Mouse (Mus musculus) layer of hippocampus, adult 2 months (tissue): ENCODE results near the gene Zfp414. TPM values are rescaled to one million over a fixed set of nuclear protein-coding genes. Genes with fewer than 3 reads are reported as not detected.
"Not testable (repeated sequence)": the region's sequence is repeated elsewhere in the genome, so short reads cannot be mapped to it uniquely, and the experiment has no call there.

ENCODE experiments used
- DNase-seq, 2 experiments: peaks; one replicate each; pipeline ENCODE4 v3.0.0; 2022; ENCODE audit warnings: low spot score in 2 of 2
- H3K27ac ChIP-seq: fragments of 200-600 bp; 2 replicates; pipeline ENCODE4 v1.8.1; 2022
- H3K4me3 ChIP-seq: fragments of 200-600 bp; 2 replicates; pipeline ENCODE4 v1.8.1; 2022; ENCODE audit warnings: mild to moderate bottlenecking
- CTCF ChIP-seq: fragments of 200-600 bp; conservative IDR thresholded peaks from 2 replicates; pipeline ENCODE4 v1.8.1; 2022; ENCODE audit warnings: antibody characterized with exemption, mild to moderate bottlenecking, moderate library complexity
- long read RNA-seq, 2 experiments: library from polyadenylated mRNA; stranded (forward); transcript quantifications; one replicate each; pipeline ENCODE4 v2.0.0; 2021; ENCODE audit warnings: borderline mapping rate in 2 of 2
- total RNA-seq, 2 experiments: library from RNA; stranded (reverse); gene quantifications; 2 replicates each; pipeline ENCODE4 v1.2.3; 2021

Gene Zfp414
- 10 to 100 TPM; 50.1 to 51.3 TPM for total RNA-seq
- long read RNA-seq, experiment 1, transcript Zfp414-201 (6 exons, 1,197 nt): major isoform, 11 of 32 reads
- long read RNA-seq, experiment 1, partial matches to known transcripts: 10 of 32 reads
- long read RNA-seq, experiment 1, other reads (novel, unspliced or antisense): 4 of 32 reads
- long read RNA-seq, experiment 2, transcript Zfp414-201 (6 exons, 1,197 nt): major isoform, 21 of 45 reads
- long read RNA-seq, experiment 2, transcript Zfp414-206 (5 exons, 1,544 nt): minor isoform, 5 of 45 reads
- long read RNA-seq, experiment 2, partial matches to known transcripts: 15 of 45 reads
- long read RNA-seq, experiment 2, other reads (novel, unspliced or antisense): 0 of 45 reads

GRCm38 (mm10) chr17:33628621-33629486 is at the start of gene Zfp414:
Zfp414 (plus strand) TSS chr17:33629090.
- DNase-seq: peak; percentile 86 to 89
- Histone ChIP-seq H3K4me3 (peak within 1 kb of the TSS; percentile 98), H3K27ac (peak within 1 kb of the TSS; percentile 99)
- TF ChIP-seq CTCF: peak; percentile 19; the same call in 1 of the 2 replicates

GRCm38 (mm10) chr17:33584061-33584460 is 44.8 kb upstream of the Zfp414 start:
- DNase-seq: no peak
- TF ChIP-seq CTCF: no peak
- H3K4me3 ChIP-seq: no peak overlapping the region
- H3K27ac ChIP-seq: no peak overlapping the region

GRCm38 (mm10) chr17:33586011-33586410 is 42.9 kb upstream of the Zfp414 start:
- DNase-seq: no peak
- no peak for TF ChIP-seq CTCF
- no peak overlapping the region for H3K4me3 ChIP-seq
- no peak overlapping the region for H3K27ac ChIP-seq

GRCm38 (mm10) chr17:33597271-33597670 is 31.6 kb upstream of the Zfp414 start:
- Histone ChIP-seq H3K27ac (no peak overlapping the region), H3K4me3 (no peak overlapping the region)
- no peak for DNase-seq
- peak; percentile 28 for TF ChIP-seq CTCF

- Histone ChIP-seq H3K27ac (no peak overlapping the region), H3K4me3 (no peak overlapping the region)
- DNase-seq: no peak
- no peak for TF ChIP-seq CTCF
These were observed 30.4 kb upstream of the Zfp414 start for GRCm38 (mm10) chr17:33598506-33598905.

GRCm38 (mm10) chr17:33599836-33600475 is 28.9 kb upstream of the Zfp414 start:
- Histone ChIP-seq H3K4me3 (no peak overlapping the region), H3K27ac (no peak overlapping the region)
- no peak for DNase-seq
- TF ChIP-seq CTCF: no peak

- no peak for DNase-seq
- no peak overlapping the region for H3K4me3 ChIP-seq
- no peak overlapping the region for H3K27ac ChIP-seq
- TF ChIP-seq CTCF: no peak
These were observed 28.1 kb upstream of the Zfp414 start for GRCm38 (mm10) chr17:33600831-33601230.

- no peak for DNase-seq
- TF ChIP-seq CTCF: no peak
- no peak overlapping the region for H3K27ac ChIP-seq
- no peak overlapping the region for H3K4me3 ChIP-seq
These were observed 26.9 kb upstream of the Zfp414 start for GRCm38 (mm10) chr17:33601947-33602346.

GRCm38 (mm10) chr17:33607273-33607672 is 21.6 kb upstream of the Zfp414 start:
- no peak overlapping the region for H3K27ac ChIP-seq
- no peak for DNase-seq
- TF ChIP-seq CTCF: no peak
- no peak overlapping the region for H3K4me3 ChIP-seq

GRCm38 (mm10) chr17:33610548-33610947 is 18.3 kb upstream of the Zfp414 start:
- no peak overlapping the region for H3K4me3 ChIP-seq
- DNase-seq: no peak
- no peak overlapping the region for H3K27ac ChIP-seq
- no peak for TF ChIP-seq CTCF

- not testable (repeated sequence) for DNase-seq
These were observed 15.2 kb upstream of the Zfp414 start for GRCm38 (mm10) chr17:33613726-33614125.

GRCm38 (mm10) chr17:33627281-33627680 is 1.6 kb upstream of the Zfp414 start:
- no peak overlapping the region for H3K27ac ChIP-seq
- H3K4me3 ChIP-seq: no peak overlapping the region
- no peak for TF ChIP-seq CTCF
- DNase-seq: no peak

More at GRCm38 (mm10) chr17:33613726-33614125, 15.2 kb upstream of the Zfp414 start:
- not testable (repeated sequence) for H3K4me3 ChIP-seq, H3K27ac ChIP-seq
